Comparison of ENCODE assay signal across 8 mouse cellular contexts in genomic region chr9:108991428-108992084, GRCm38 (mm10). TPM values are rescaled to one million over a fixed set of nuclear protein-coding genes. Genes with fewer than 3 reads are reported as not detected.
DNase-seq lines count a peak whose midpoint lies in the region; ATAC-seq and TF ChIP-seq lines count a peak whose summit lies in the region.

Pfkfb4 (plus strand) TSS chr9:108991778.

- no peak for TF ChIP-seq CTCF in gastrocnemius, adult 2 months (IDR thresholded peaks at IDR 0.05)
- no peak for TF ChIP-seq CTCF in hindbrain, postnatal 0 days (IDR thresholded peaks at IDR 0.05; ENCODE audit: low read depth)
- no peak for TF ChIP-seq CTCF in left cerebral cortex, adult 2 months (IDR thresholded peaks at IDR 0.05)

- intact Hi-C loops in gastrocnemius, adult 2 months (cut with DNase I) = no loop called here
- intact Hi-C loops in left cerebral cortex, adult 2 months (cut with DNase I) = loop anchor here (10.0 kb wide), 1 partner anchor 873 kb away; no protein-coding TSS in a partner anchor

- DNase-seq in ZHBTc4 (ENCODE audit: low read depth, low spot score) = peak; percentile 100
- DNase-seq in gastrocnemius, adult 2 months = peak; percentile 95
- peak; percentile 99 for DNase-seq in hindbrain, postnatal 0 days (ENCODE audit: low spot score)
- DNase-seq in left cerebral cortex, adult 2 months (ENCODE audit: extremely low spot score in 1 of 2, low spot score in 2 of 2) = peak; percentile 81 to 91
- DNase-seq in right cerebral cortex, adult 2 months (ENCODE audit: low spot score in 2 of 2) = peak; percentile 90 to 95
- peak; percentile 97 for DNase-seq in urinary bladder, postnatal 14 days (ENCODE audit: low spot score)

- peak within 1 kb of the TSS; percentile 96 for H3K27ac ChIP-seq in gastrocnemius, adult 2 months
- H3K27ac ChIP-seq in hindbrain, postnatal 0 days = peak within 1 kb of the TSS; percentile 82
- peak within 1 kb of the TSS; percentile 80 for H3K27ac ChIP-seq in left cerebral cortex, adult 2 months

- under 1% methylated on average over 31 of the region's 31 CpGs for WGBS in hindbrain, postnatal 0 days

- peak within 1 kb of the TSS; percentile 75 for H3K4me3 ChIP-seq in gastrocnemius, adult 2 months
- H3K4me3 ChIP-seq in hindbrain, postnatal 0 days (ENCODE audit: low read length) = peak within 1 kb of the TSS; percentile 46
- H3K4me3 ChIP-seq in left cerebral cortex, adult 2 months = peak within 1 kb of the TSS; percentile 60

- no peaks in the 10 kb centered on the region for H3K36me3 ChIP-seq in hindbrain, postnatal 0 days (ENCODE audit: insufficient read depth, low read length)

- peak within 1 kb of the TSS; percentile 60 for H3K9ac ChIP-seq in hindbrain, postnatal 0 days (replicated peaks; ENCODE audit: low read length)

- H3K27me3 ChIP-seq in hindbrain, postnatal 0 days (ENCODE audit: insufficient read depth, low read length) = no peaks in the 10 kb centered on the region

- peak; percentile 92 for ATAC-seq in common myeloid progenitor, adult 5-6 weeks (replicated peaks; ENCODE audit: low read depth, poor library complexity, severe bottlenecking)
- peak; percentile 97 for ATAC-seq in hindbrain, postnatal 0 days
- peak; percentile 80 for ATAC-seq in megakaryocyte, adult 5-6 weeks (ENCODE audit: poor library complexity, severe bottlenecking)

- peak within 1 kb of the TSS; percentile 66 for H3K4me2 ChIP-seq in hindbrain, postnatal 0 days (ENCODE audit: low read depth, low read length)

- H3K9me3 ChIP-seq in hindbrain, postnatal 0 days (ENCODE audit: low read length) = no peaks in the 10 kb centered on the region

- peaks cover 11% of the 10 kb centered on the region; the same call in 1 of the 2 replicates for H3K4me1 ChIP-seq in hindbrain, postnatal 0 days (ENCODE audit: insufficient read depth, low read length)

RNA-seq across cellular contexts. Expression of gene Pfkfb4, which starts in this region (rescaled TPM):
- 6.7 and 6.8 TPM in 2 replicates for total RNA-seq in common myeloid progenitor, adult 5-6 weeks (2017)
- total RNA-seq in gastrocnemius, adult 2 months (2021) = 10 to 100 TPM; 26.4 to 58.3 TPM
- 58.3 and 63.1 TPM in 2 replicates for total RNA-seq in hindbrain, postnatal 0 days (2014; rRNA removed)
- polyA plus RNA-seq in hindbrain, postnatal 0 days (2015; fragmentation: Nextera tagmentation; extraction: Ambion mirVana) = 18.6 and 20.5 TPM in 2 replicates
- total RNA-seq in left cerebral cortex, adult 2 months (2021) = 10 to 100 TPM; 15.8 to 17.7 TPM
- total RNA-seq in megakaryocyte, adult 5-6 weeks (2015) = 19.3 and 22.4 TPM in 2 replicates
- 53.1 and 64.9 TPM in 2 replicates for total RNA-seq in megakaryocyte, adult 5-6 weeks (2017)

Comparison
In these comparisons a context has a peak if more than half of its experiments do, and no peak if none do; other contexts are left out.
1. Peak in every context shown above with its lines: DNase-seq, ATAC-seq, H3K4me3 ChIP-seq and H3K27ac ChIP-seq.